Mouse (Mus musculus) testis, adult 2 months (tissue): ENCODE data around the gene Galnt4.

ENCODE experiments used
- CTCF ChIP-seq: fragments of 200-500 bp; IDR thresholded peaks from 2 replicates; pipeline ENCODE4 v1.5.1; 2012; ENCODE audit warnings: low read depth, mild to moderate bottlenecking, inconsistent platforms, low read length, moderate library complexity; ENCODE audit not compliant: control insufficient read depth, insufficient read depth, insufficient replicate concordance
- POLR2A ChIP-seq: fragments of 200-500 bp; IDR thresholded peaks from 2 replicates; pipeline ENCODE4 v1.6.1; 2012; ENCODE audit warnings: low read depth, mild to moderate bottlenecking, inconsistent platforms, low read length, moderate library complexity; ENCODE audit not compliant: control insufficient read depth

DNA sequence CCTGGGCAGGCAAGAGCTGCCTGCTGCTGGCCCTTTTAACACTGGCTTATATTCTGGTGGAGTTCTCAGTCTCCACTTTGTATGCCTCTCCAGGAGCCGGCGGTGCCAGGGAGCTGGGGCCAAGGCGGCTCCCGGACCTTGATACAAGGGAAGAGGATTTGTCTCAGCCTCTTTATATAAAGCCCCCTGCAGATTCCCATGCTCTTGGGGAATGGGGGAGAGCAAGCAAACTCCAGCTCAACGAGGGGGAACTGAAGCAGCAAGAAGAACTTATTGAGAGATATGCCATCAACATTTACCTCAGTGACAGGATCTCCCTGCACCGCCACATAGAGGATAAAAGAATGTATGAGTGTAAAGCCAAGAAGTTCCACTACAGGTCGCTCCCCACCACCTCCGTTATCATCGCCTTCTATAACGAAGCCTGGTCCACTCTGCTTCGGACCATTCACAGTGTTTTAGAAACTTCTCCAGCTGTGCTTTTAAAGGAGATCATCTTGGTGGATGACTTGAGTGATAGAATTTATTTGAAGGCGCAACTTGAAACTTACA, 548 bp downstream of the Galnt4 start:
- TF ChIP-seq POLR2A (no peak), CTCF (no peak)
